Mouse (Mus musculus): ENCODE results near the gene Chd1. TPM values are rescaled to one million over a fixed set of nuclear protein-coding genes. Genes with fewer than 3 reads are reported as not detected.

Gene Chd1
- total and polyA plus RNA-seq, 3 experiments = 56.9 to 75.6 (median 67.3) TPM

- no peak for DNase-seq (ENCODE audit: low spot score)
- ATAC-seq (ENCODE audit: extremely low read depth, insufficient number of reproducible peaks, low FRiP score, poor library complexity, severe bottlenecking) = no peak
- TF ChIP-seq GATA2 (IDR thresholded peaks at IDR 0.05; ENCODE audit: borderline replicate concordance, low read depth, low read length) = no peak
- TF ChIP-seq POLR2AphosphoS5 (IDR thresholded peaks at IDR 0.05; ENCODE audit: insufficient replicate concordance, low read depth, low read length) = no peak
- no peak for TF ChIP-seq GATA1 (IDR thresholded peaks at IDR 0.05; ENCODE audit: borderline replicate concordance, low read length)
- no peak overlapping the region for H3K4me3 ChIP-seq (ENCODE audit: low read depth, low read length)
- H3K27me3 ChIP-seq (ENCODE audit: insufficient read depth, low read length) = peaks cover 23% of the 10 kb centered on the region
- no peaks in the 10 kb centered on the region for H3K4me1 ChIP-seq (ENCODE audit: insufficient read depth, low read depth, low read length)
- no peaks in the 10 kb centered on the region for H3K36me3 ChIP-seq (replicated peaks)
- H3K9me3 ChIP-seq (replicated peaks) = no peaks in the 10 kb centered on the region
Measured at GRCm38 (mm10) chr17:15680661-15681060, 24.1 kb upstream of the Chd1 start.

DNA sequence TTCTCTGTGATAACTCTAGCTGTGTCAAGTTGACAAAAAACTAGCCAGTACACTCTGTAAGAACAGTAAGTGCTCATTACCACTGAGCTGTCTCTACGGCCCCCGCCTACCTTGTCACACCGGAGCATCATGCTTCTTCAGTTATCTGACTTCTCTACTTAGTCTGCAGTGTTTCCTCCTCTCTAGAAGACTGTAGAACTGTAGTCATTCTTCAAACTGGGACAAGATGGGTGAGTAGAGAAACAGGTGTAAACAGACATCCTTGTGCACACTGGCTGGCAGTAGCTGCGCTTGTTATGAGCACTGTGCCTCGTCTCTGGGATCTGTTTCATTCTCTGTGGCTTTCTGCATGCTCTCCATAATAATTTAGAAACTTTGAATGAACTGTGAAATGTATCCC lies 18.4 kb upstream of the Chd1 start:
- Histone ChIP-seq H3K4me1 (ENCODE audit: insufficient read depth, low read depth, low read length) (0 out of 2 replicates have a peak, but pooled peaks cover 2% of the 10 kb centered on the region), H3K9me3 (replicated peaks) (no peaks in the 10 kb centered on the region), H3K4me3 (ENCODE audit: low read depth, low read length) (no peak overlapping the region), H3K27me3 (ENCODE audit: insufficient read depth, low read length) (peaks cover 14% of the 10 kb centered on the region; the same call in 1 of the 2 replicates), H3K36me3 (replicated peaks) (no peaks in the 10 kb centered on the region)
- ATAC-seq (ENCODE audit: extremely low read depth, insufficient number of reproducible peaks, low FRiP score, poor library complexity, severe bottlenecking) = no peak
- TF ChIP-seq GATA2 (IDR thresholded peaks at IDR 0.05; ENCODE audit: borderline replicate concordance, low read depth, low read length) = no peak
- TF ChIP-seq CTCF (IDR thresholded peaks at IDR 0.05; ENCODE audit: low read depth, low read length) = no peak
- TF ChIP-seq TAL1 (conservative IDR thresholded peaks at IDR 0.05; ENCODE audit: low read depth, low read length) = no peak
- TF ChIP-seq POLR2AphosphoS5 (IDR thresholded peaks at IDR 0.05; ENCODE audit: insufficient replicate concordance, low read depth, low read length) = no peak
- TF ChIP-seq GATA1 (IDR thresholded peaks at IDR 0.05; ENCODE audit: borderline replicate concordance, low read length) = no peak
- DNase-seq (ENCODE audit: low spot score) = no peak

GRCm38 (mm10) chr17:15690304-15690703 lies 14.5 kb upstream of the Chd1 start:
- H3K4me3 ChIP-seq (ENCODE audit: low read depth, low read length) = no peak overlapping the region
- 0 out of 2 replicates have a peak, but pooled peaks cover 2% of the 10 kb centered on the region for H3K4me1 ChIP-seq (ENCODE audit: insufficient read depth, low read depth, low read length)
- H3K36me3 ChIP-seq (replicated peaks) = no peaks in the 10 kb centered on the region
- peaks cover 9% of the 10 kb centered on the region; the same call in 1 of the 2 replicates for H3K27me3 ChIP-seq (ENCODE audit: insufficient read depth, low read length)
- DNase-seq (ENCODE audit: low spot score) (no peak), ATAC-seq (ENCODE audit: extremely low read depth, insufficient number of reproducible peaks, low FRiP score, poor library complexity, severe bottlenecking) (no peak)
- TF ChIP-seq POLR2AphosphoS5 (IDR thresholded peaks at IDR 0.05; ENCODE audit: insufficient replicate concordance, low read depth, low read length) (no peak), GATA2 (IDR thresholded peaks at IDR 0.05; ENCODE audit: borderline replicate concordance, low read depth, low read length) (no peak), CTCF (IDR thresholded peaks at IDR 0.05; ENCODE audit: low read depth, low read length) (no peak), GATA1 (IDR thresholded peaks at IDR 0.05; ENCODE audit: borderline replicate concordance, low read length) (no peak), TAL1 (conservative IDR thresholded peaks at IDR 0.05; ENCODE audit: low read depth, low read length) (no peak)
- H3K9me3 ChIP-seq (replicated peaks) = no peaks in the 10 kb centered on the region

DNA sequence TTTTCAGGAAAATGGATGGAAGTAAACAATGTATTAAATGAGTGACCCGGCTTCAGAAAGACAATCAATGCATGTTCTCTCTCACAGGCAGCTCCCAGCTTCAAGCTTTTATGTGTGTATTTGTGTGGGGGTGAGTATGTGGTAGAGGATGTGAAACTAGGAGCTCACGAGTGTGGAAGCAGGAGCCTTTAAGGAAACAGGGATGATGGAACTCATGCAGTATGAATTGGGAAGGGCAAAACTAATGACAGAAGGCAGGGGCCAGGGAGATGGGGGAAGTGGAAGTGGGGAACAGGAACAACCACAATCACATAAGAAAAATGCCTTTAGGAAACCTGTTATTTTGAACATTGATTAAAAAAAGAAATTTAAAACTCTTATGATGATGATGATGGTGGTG lies 9.2 kb upstream of the Chd1 start:
- DNase-seq (ENCODE audit: low spot score) (no peak), ATAC-seq (ENCODE audit: extremely low read depth, insufficient number of reproducible peaks, low FRiP score, poor library complexity, severe bottlenecking) (no peak)
- Histone ChIP-seq H3K9me3 (replicated peaks) (no peaks in the 10 kb centered on the region), H3K4me1 (ENCODE audit: insufficient read depth, low read depth, low read length) (no peaks in the 10 kb centered on the region), H3K4me3 (ENCODE audit: low read depth, low read length) (no peak overlapping the region), H3K27me3 (ENCODE audit: insufficient read depth, low read length) (peaks cover 16% of the 10 kb centered on the region), H3K36me3 (replicated peaks) (no peaks in the 10 kb centered on the region)
- no peak for TF ChIP-seq CTCF (IDR thresholded peaks at IDR 0.05; ENCODE audit: low read depth, low read length)
- TF ChIP-seq GATA1 (IDR thresholded peaks at IDR 0.05; ENCODE audit: borderline replicate concordance, low read length) = no peak
- no peak for TF ChIP-seq TAL1 (conservative IDR thresholded peaks at IDR 0.05; ENCODE audit: low read depth, low read length)
- no peak for TF ChIP-seq GATA2 (IDR thresholded peaks at IDR 0.05; ENCODE audit: borderline replicate concordance, low read depth, low read length)
- TF ChIP-seq POLR2AphosphoS5 (IDR thresholded peaks at IDR 0.05; ENCODE audit: insufficient replicate concordance, low read depth, low read length) = no peak

- Histone ChIP-seq H3K27me3 (ENCODE audit: insufficient read depth, low read length) (peaks cover 14% of the 10 kb centered on the region), H3K4me3 (ENCODE audit: low read depth, low read length) (no peak overlapping the region), H3K36me3 (replicated peaks) (no peaks in the 10 kb centered on the region), H3K4me1 (ENCODE audit: insufficient read depth, low read depth, low read length) (peaks cover 3% of the 10 kb centered on the region), H3K9me3 (replicated peaks) (no peaks in the 10 kb centered on the region)
- TF ChIP-seq CTCF (IDR thresholded peaks at IDR 0.05; ENCODE audit: low read depth, low read length) (no peak), POLR2AphosphoS5 (IDR thresholded peaks at IDR 0.05; ENCODE audit: insufficient replicate concordance, low read depth, low read length) (no peak), TAL1 (conservative IDR thresholded peaks at IDR 0.05; ENCODE audit: low read depth, low read length) (no peak), GATA2 (IDR thresholded peaks at IDR 0.05; ENCODE audit: borderline replicate concordance, low read depth, low read length) (no peak), GATA1 (IDR thresholded peaks at IDR 0.05; ENCODE audit: borderline replicate concordance, low read length) (no peak)
- DNase-seq (ENCODE audit: low spot score) (no peak), ATAC-seq (ENCODE audit: extremely low read depth, insufficient number of reproducible peaks, low FRiP score, poor library complexity, severe bottlenecking) (no peak)
Measured at GRCm38 (mm10) chr17:15698956-15699355, 5.8 kb upstream of the Chd1 start.

DNA sequence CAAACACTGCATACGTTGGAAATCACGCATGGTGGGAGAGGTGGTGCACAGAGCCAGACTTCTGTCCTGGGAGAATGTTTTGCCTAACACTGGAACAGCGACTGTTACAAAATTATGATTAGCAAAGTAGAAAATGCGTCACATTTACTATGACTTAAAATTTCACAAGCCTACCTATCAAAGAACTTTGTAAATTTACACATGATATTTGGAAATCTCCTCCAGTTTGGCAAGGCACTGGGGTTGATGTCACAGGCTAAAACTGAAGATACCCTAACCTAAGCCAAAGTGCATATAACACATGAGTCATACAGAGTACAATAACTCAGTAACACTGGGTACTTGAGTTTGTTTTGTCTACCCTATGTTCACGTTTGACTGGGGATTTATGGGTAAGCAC lies 3.3 kb upstream of the Chd1 start:
- TF ChIP-seq GATA1 (IDR thresholded peaks at IDR 0.05; ENCODE audit: borderline replicate concordance, low read length) (no peak), GATA2 (IDR thresholded peaks at IDR 0.05; ENCODE audit: borderline replicate concordance, low read depth, low read length) (no peak), CTCF (IDR thresholded peaks at IDR 0.05; ENCODE audit: low read depth, low read length) (no peak), TAL1 (conservative IDR thresholded peaks at IDR 0.05; ENCODE audit: low read depth, low read length) (no peak), POLR2AphosphoS5 (IDR thresholded peaks at IDR 0.05; ENCODE audit: insufficient replicate concordance, low read depth, low read length) (no peak)
- Histone ChIP-seq H3K36me3 (replicated peaks) (no peaks in the 10 kb centered on the region), H3K4me1 (ENCODE audit: insufficient read depth, low read depth, low read length) (peaks cover 13% of the 10 kb centered on the region), H3K27me3 (ENCODE audit: insufficient read depth, low read length) (peaks cover 11% of the 10 kb centered on the region), H3K9me3 (replicated peaks) (no peaks in the 10 kb centered on the region), H3K4me3 (ENCODE audit: low read depth, low read length) (no peak overlapping the region)
- ATAC-seq (ENCODE audit: extremely low read depth, insufficient number of reproducible peaks, low FRiP score, poor library complexity, severe bottlenecking) (no peak), DNase-seq (ENCODE audit: low spot score) (no peak)
